Mouse (Mus musculus) myocyte (in vitro differentiated cells): ENCODE measurements around the gene Rnf38. TPM values are rescaled to one million over a fixed set of nuclear protein-coding genes. Genes with fewer than 3 reads are reported as not detected.

Source experiments
- H3K27me3 ChIP-seq: one replicate; pipeline ENCODE4 v1.6.1; 2011; ENCODE audit not compliant: control insufficient read depth, insufficient read depth, insufficient read length
- H3K36me3 ChIP-seq: one replicate; pipeline ENCODE4 v1.6.1; 2011; ENCODE audit not compliant: control insufficient read depth, insufficient read depth
- H3K4me2 ChIP-seq: one replicate; pipeline ENCODE4 v1.6.1; 2011; ENCODE audit warnings: low read depth, control low read depth
- H3K4me3 ChIP-seq: one replicate; pipeline ENCODE4 v1.5.1; 2011; ENCODE audit warnings: mild to moderate bottlenecking, control low read depth, moderate library complexity
- H3K79me2 ChIP-seq: one replicate; pipeline ENCODE4 v1.6.1; 2011; ENCODE audit not compliant: control insufficient read depth, insufficient read depth
- H3ac ChIP-seq: one replicate; pipeline ENCODE4 v1.6.1; 2011; ENCODE audit not compliant: control insufficient read depth, insufficient read length
- CEBPB ChIP-seq: IDR thresholded peaks from 2 replicates; pipeline ENCODE4 v1.6.1; 2011; ENCODE audit warnings: mild to moderate bottlenecking, moderate library complexity; ENCODE audit not compliant: poor library complexity, insufficient read depth, severe bottlenecking
- E2F4 ChIP-seq: IDR thresholded peaks from one replicate; pipeline ENCODE4 v1.6.1; 2011; ENCODE audit warnings: mild to moderate bottlenecking, control low read depth, moderate library complexity; ENCODE audit not compliant: insufficient read depth
- MAX ChIP-seq: IDR thresholded peaks from one replicate; pipeline ENCODE4 v1.6.1; 2011; ENCODE audit warnings: low read depth, mild to moderate bottlenecking, control low read depth
- MYOD1 ChIP-seq, 3 experiments: IDR thresholded peaks; one replicate each; pipeline ENCODE4 v1.6.1; 2011; ENCODE audit warnings: control low read depth in 2 of 3, low read depth in 2 of 3, mild to moderate bottlenecking in 2 of 3, moderate library complexity in 1 of 3; ENCODE audit not compliant: insufficient read length in 2 of 3, control insufficient read depth in 1 of 3
- MYOG ChIP-seq, 3 experiments: IDR thresholded peaks; one replicate each; pipeline ENCODE4 v1.6.1; 2011; ENCODE audit warnings: control low read depth in 2 of 3, low read depth in 2 of 3, mild to moderate bottlenecking in 2 of 3; ENCODE audit not compliant: insufficient read length in 2 of 3, control insufficient read depth in 1 of 3, insufficient read depth in 1 of 3
- POLR2A ChIP-seq: IDR thresholded peaks from one replicate; pipeline ENCODE4 v1.6.1; 2011; ENCODE audit warnings: low read depth, mild to moderate bottlenecking, control low read depth, moderate library complexity; ENCODE audit not compliant: insufficient read length
- POLR2AphosphoS2 ChIP-seq: IDR thresholded peaks from one replicate; pipeline ENCODE4 v1.6.1; 2011; ENCODE audit warnings: low read depth, control low read depth; ENCODE audit not compliant: insufficient read length
- REST ChIP-seq: IDR thresholded peaks from one replicate; pipeline ENCODE4 v1.6.1; 2011; ENCODE audit warnings: mild to moderate bottlenecking, control low read depth, moderate library complexity; ENCODE audit not compliant: insufficient read depth, insufficient read length
- SRF ChIP-seq: IDR thresholded peaks from one replicate; pipeline ENCODE4 v1.6.1; 2011; ENCODE audit warnings: low read depth; ENCODE audit not compliant: control insufficient read depth, insufficient read length
- TCF12 ChIP-seq: IDR thresholded peaks from one replicate; pipeline ENCODE4 v1.6.1; 2011; ENCODE audit warnings: mild to moderate bottlenecking, control low read depth; ENCODE audit not compliant: poor library complexity, insufficient read depth, severe bottlenecking
- TCF3 ChIP-seq: IDR thresholded peaks from one replicate; pipeline ENCODE4 v1.6.1; 2011; ENCODE audit warnings: low read depth, control low read depth; ENCODE audit not compliant: insufficient read length
- USF1 ChIP-seq: IDR thresholded peaks from one replicate; pipeline ENCODE4 v1.6.1; 2011; ENCODE audit warnings: low read depth, mild to moderate bottlenecking, control low read depth, moderate library complexity
- polyA plus RNA-seq: library from polyadenylated mRNA; unstranded; fragments of >200 nt; fragmentation: generic; extraction: Trizol; gene quantifications from one replicate; pipeline ENCODE4 v1.2.1, GENCODE M21; 2012; ENCODE audit warnings: missing spikeins

Gene Rnf38
- polyA plus RNA-seq, 1 experiment: 12.6 TPM

DNA sequence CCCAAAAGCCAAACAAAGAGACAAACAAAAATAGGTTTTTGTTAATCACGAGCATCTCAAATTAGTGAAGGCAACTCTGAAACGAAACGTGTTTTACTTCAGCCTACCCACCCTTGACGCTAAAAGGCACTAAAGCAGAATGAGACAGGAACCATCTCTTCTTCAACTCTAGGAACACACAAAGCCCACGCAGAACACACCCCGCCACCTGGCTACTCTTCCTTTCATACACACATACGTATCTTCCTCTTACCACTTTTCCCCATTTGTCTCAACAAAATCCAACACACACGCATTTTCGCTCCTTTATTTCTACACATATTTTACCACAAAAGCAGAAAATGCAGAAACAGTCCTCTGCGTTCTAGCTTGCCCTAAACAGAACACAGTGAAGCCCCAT is 8.5 kb downstream of the Rnf38 start:
- TF ChIP-seq POLR2AphosphoS2 (no peak), USF1 (no peak), MAX (no peak), MYOD1 (IDR thresholded peaks at IDR 0.05; ENCODE audit: control insufficient read depth in 1 of 3, insufficient read length in 2 of 3, low read depth in 2 of 3) (no peak)
- Histone ChIP-seq H3K4me3 (no peak overlapping the region), H3K27me3 (no peaks in the 10 kb centered on the region)

DNA sequence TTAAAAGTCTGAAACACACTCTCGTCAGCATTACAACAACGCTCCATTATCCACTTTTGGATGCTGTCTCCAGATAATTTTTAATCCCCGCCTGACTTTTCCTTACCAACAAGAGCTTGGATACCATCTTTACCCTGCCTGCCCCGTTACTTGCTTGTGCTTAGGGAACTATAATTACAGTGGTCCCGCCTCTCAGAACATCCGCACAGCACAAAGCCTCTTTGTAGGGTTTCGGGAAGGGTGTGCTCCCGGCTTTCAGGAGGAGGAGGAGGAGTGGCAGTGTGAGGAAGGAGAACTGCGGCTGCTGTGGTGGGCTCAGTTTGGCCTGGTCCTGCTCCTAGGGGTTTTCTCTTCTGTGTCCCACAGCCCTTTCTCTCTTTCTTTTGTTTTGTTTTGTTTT is 9.4 kb downstream of the Rnf38 start:
- TF ChIP-seq POLR2A: no peak
- no peak for TF ChIP-seq CEBPB
- no peak for TF ChIP-seq POLR2AphosphoS2
- no peak for TF ChIP-seq SRF
- no peak for TF ChIP-seq MYOD1 (IDR thresholded peaks at IDR 0.05; ENCODE audit: control insufficient read depth in 1 of 3, insufficient read length in 2 of 3, low read depth in 2 of 3)
- H3K4me2 ChIP-seq: no peak overlapping the region

More for the DNA sequence above, 8.5 kb downstream of the Rnf38 start:
- H3K4me2 ChIP-seq: no peak overlapping the region
- H3K79me2 ChIP-seq: peaks cover 6% of the 10 kb centered on the region
- H3K36me3 ChIP-seq: no peaks in the 10 kb centered on the region
- no peak overlapping the region for H3ac ChIP-seq

DNA sequence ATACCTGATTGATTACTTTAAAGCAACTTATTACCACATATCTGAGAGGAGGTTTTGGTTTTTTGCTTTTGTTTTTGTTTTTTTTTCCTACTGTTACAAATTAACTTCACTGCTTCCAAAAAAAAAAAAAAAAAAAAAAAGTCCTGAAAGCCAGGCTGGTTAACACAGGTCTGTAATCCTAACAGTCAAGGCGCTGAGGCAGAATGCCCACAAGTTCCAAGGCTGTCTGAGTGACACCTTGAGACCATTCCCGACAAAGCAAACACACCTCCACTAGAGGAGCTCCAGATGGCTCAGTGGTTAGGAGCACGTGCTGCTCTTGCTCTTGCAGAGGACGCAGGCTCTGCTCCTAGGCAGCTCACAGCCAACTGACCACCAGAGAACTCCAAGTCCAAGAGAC is 10.1 kb downstream of the Rnf38 start:
- peaks cover 6% of the 10 kb centered on the region for H3K79me2 ChIP-seq
- no peak overlapping the region for H3K4me3 ChIP-seq
- H3K4me2 ChIP-seq: no peak overlapping the region
- H3K27me3 ChIP-seq: no peaks in the 10 kb centered on the region
- TF ChIP-seq CEBPB: no peak
- TF ChIP-seq MYOD1 (IDR thresholded peaks at IDR 0.05; ENCODE audit: control insufficient read depth in 1 of 3, insufficient read length in 2 of 3, low read depth in 2 of 3): no peak
- TF ChIP-seq SRF: no peak
- TF ChIP-seq USF1: no peak
- no peak for TF ChIP-seq TCF12
- no peak for TF ChIP-seq REST
- no peak for TF ChIP-seq POLR2AphosphoS2
- no peak for TF ChIP-seq POLR2A
- no peak for TF ChIP-seq E2F4
- TF ChIP-seq MYOG (IDR thresholded peaks at IDR 0.05; ENCODE audit: control insufficient read depth in 1 of 3, insufficient read depth in 1 of 3, insufficient read length in 2 of 3, low read depth in 2 of 3): no peak
- TF ChIP-seq TCF3: no peak
- no peak for TF ChIP-seq MAX
- no peak overlapping the region for H3ac ChIP-seq
- H3K36me3 ChIP-seq: no peaks in the 10 kb centered on the region

More for the DNA sequence above, 9.4 kb downstream of the Rnf38 start:
- no peaks in the 10 kb centered on the region for H3K27me3 ChIP-seq
- no peaks in the 10 kb centered on the region for H3K36me3 ChIP-seq
- no peak overlapping the region for H3K4me3 ChIP-seq
- peaks cover 6% of the 10 kb centered on the region for H3K79me2 ChIP-seq
- H3ac ChIP-seq: no peak overlapping the region

DNA sequence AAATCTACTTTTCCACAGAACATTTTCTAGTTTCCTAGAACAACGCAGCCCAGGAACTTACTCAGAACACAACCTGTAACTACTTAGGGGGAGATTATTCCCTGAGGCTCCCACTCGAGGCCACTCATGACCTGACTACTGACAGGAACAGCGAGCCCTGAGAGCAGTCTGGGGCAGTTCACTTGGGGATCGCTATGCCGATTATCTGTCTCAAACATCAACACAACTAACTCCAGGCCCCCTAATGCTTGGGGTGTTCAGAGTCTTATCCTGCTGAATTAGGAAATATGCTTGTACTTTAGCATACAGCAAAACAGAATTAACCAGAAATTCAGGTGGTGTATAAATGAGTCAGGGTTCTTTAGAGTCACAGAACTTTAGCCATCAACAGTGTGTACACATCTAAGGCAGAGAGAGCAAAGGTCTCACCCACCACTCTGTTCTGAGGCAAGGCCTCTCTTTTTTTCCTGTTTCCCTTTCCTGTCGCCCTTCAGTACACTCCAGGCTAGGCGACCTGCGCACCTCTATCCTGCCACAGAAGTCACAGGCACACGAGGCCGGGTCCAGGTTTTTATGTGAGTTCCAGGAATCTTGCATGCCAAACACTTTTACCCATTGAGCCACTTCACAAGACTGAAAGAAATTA is 16.7 kb downstream of the Rnf38 start:
- no peak overlapping the region for H3K4me2 ChIP-seq
- H3K27me3 ChIP-seq: no peaks in the 10 kb centered on the region
- no peaks in the 10 kb centered on the region for H3K79me2 ChIP-seq
- no peaks in the 10 kb centered on the region for H3K36me3 ChIP-seq
- TF ChIP-seq TCF3 (no peak), E2F4 (no peak), REST (no peak), MYOD1 (IDR thresholded peaks at IDR 0.05; ENCODE audit: control insufficient read depth in 1 of 3, insufficient read length in 2 of 3, low read depth in 2 of 3) (no peak), SRF (no peak), USF1 (no peak), TCF12 (no peak), POLR2AphosphoS2 (no peak), MYOG (IDR thresholded peaks at IDR 0.05; ENCODE audit: control insufficient read depth in 1 of 3, insufficient read depth in 1 of 3, insufficient read length in 2 of 3, low read depth in 2 of 3) (no peak), MAX (no peak), POLR2A (no peak), CEBPB (no peak)
- H3ac ChIP-seq: no peak overlapping the region
- no peak overlapping the region for H3K4me3 ChIP-seq

DNA sequence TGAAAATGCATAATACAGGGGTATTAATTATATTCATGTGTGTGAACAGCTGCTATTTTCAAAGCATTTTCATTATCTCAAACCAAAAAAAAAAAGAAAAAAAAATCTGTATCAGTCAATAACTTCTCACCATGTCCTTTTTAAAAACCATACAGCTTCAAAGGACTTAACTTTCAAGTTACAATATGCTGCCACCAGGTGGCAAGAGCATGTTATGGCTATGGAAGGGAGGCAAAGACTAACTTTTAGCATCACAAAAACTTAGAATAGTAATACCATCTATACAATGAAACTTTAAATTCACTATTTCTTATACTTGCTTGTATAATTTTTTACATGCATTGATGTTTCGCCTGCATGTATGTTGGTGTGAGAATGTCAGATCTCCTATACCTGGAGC is 33.6 kb downstream of the Rnf38 start:
- no peaks in the 10 kb centered on the region for H3K27me3 ChIP-seq
- TF ChIP-seq MYOG (IDR thresholded peaks at IDR 0.05; ENCODE audit: control insufficient read depth in 1 of 3, insufficient read depth in 1 of 3, insufficient read length in 2 of 3, low read depth in 2 of 3) (no peak), REST (no peak), SRF (no peak), TCF12 (no peak), MYOD1 (IDR thresholded peaks at IDR 0.05; ENCODE audit: control insufficient read depth in 1 of 3, insufficient read length in 2 of 3, low read depth in 2 of 3) (no peak), E2F4 (no peak), MAX (no peak), POLR2A (no peak), USF1 (no peak), TCF3 (no peak), CEBPB (no peak), POLR2AphosphoS2 (no peak)
- H3K4me3 ChIP-seq: no peak overlapping the region
- H3ac ChIP-seq: no peak overlapping the region
- no peaks in the 10 kb centered on the region for H3K79me2 ChIP-seq
- no peaks in the 10 kb centered on the region for H3K36me3 ChIP-seq
- no peak overlapping the region for H3K4me2 ChIP-seq
